Mouse (Mus musculus): ENCODE measurements around the gene Crtc1. TPM values are rescaled to one million over a fixed set of nuclear protein-coding genes. Genes with fewer than 3 reads are reported as not detected.

The Crtc1 gene
- total RNA-seq (2015; ENCODE audit: low replicate concordance), result 3.8 and 8.6 TPM in 2 replicates
- 0.64 and 2.3 TPM in 2 replicates for total RNA-seq (2017; ENCODE audit: low replicate concordance)

DNA sequence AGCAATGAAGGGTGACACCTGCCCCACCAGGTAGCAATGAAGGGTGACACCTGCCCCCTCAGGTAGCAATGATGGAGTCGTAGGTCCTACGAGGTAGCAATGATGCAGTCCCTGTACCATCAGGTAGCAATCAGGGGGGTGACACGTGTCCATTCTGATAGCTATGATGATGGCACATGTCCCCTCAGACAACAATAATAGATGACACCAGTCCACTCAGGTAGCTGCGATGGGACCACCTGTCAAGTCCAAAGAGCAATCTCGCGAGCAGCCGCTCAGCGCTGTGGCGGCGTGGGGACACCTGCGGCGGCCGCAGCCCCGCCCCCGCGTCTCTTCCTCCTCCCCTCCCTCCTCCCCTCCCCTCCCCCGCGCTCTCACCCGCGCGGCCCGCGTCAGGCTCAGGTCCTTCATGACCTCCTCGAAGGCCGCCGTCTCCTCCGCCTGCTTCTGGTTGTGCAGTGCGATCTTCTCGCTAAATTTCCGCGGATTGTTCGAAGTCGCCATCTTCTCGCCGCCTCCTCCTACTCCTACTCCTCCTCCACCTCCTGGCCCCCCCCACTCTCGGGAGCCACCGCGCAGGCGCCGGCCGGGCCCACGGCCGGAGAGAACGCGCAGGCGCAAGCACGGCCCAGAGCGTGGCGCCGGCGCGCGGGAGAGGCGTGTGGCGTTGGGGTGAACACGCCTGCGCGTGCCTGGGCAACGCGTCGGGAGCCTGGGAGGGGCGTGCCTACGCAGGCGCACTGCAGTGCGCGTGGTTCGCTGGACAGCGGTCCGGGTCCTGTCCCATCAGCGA is at the start of gene Crtc1:
TSS of gene Crtc1 (minus strand) at position 525 of the 793 bp plus-strand sequence.
- ATAC-seq (replicated peaks; ENCODE audit: low FRiP score, poor library complexity, severe bottlenecking), result peak; percentile 92

- no peak for ATAC-seq (replicated peaks; ENCODE audit: low FRiP score, poor library complexity, severe bottlenecking)
Measured at GRCm38 (mm10) chr8:70488931-70489470, 49.6 kb upstream of the Crtc1 start.

- ATAC-seq (replicated peaks; ENCODE audit: low FRiP score, poor library complexity, severe bottlenecking), result no peak
Measured at GRCm38 (mm10) chr8:70487993-70488796, 48.8 kb upstream of the Crtc1 start.

DNA sequence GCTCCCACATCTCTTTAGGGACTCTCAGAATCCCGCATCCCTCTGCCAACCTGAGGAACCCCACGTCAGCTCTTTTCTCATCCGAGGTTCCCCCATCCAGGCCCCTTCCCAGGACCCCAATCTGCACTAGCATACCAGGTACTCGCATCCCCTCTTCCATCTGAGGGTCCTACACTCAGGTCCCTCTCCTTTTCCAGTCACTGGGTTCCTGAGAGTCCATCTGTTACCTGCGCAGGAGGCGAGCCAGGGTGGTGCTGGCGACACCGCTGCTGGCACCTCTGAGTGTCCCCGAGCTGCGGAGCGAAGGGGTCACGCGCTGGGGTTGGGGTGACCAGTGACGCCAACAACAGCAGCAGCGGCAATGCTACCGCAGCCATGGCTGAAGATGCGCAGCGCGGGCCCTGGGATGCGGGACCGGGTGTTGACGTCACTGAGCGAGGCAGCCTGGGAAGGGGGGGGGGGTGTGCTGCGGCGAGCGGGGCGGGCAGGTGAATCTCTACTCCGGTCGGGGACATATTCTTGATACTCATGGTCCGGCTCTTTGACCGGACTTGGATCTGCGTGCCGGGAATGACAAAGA is 47.7 kb upstream of the Crtc1 start, which contains the start of gene Tmem59l:
TSS of gene Tmem59l (minus strand) at position 418 of the 580 bp plus-strand sequence.
- ATAC-seq (replicated peaks; ENCODE audit: low FRiP score, poor library complexity, severe bottlenecking), result no peak

GRCm38 (mm10) chr8:70486191-70486681 is 46.9 kb upstream of the Crtc1 start:
- ATAC-seq (replicated peaks; ENCODE audit: low FRiP score, poor library complexity, severe bottlenecking), result no peak

DNA sequence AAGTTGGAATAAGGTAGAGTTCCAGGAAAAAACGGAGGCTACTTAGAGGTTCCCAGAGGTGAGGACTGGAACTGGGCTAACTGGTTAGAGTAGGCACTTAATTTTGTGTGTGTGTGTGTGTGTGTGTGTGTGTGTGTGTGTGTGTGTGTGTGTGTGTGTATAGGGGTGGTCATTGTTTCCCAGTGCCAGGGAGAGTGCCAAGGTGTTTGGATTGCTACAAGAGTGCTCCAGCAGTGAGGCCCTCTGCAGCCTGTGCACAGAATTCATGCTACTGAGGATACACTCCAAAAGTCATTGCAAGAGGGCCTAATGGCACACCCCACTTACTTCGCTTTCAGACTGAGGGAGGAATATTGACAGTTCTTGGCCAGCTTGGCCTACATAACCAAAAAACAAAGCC is 43.6 kb upstream of the Crtc1 start:
- ATAC-seq (replicated peaks; ENCODE audit: low FRiP score, poor library complexity, severe bottlenecking), result no peak

- ATAC-seq (replicated peaks; ENCODE audit: low FRiP score, poor library complexity, severe bottlenecking), result no peak
Measured at GRCm38 (mm10) chr8:70481908-70482307, 42.5 kb upstream of the Crtc1 start.

- ATAC-seq (replicated peaks; ENCODE audit: low FRiP score, poor library complexity, severe bottlenecking), result peak; percentile 33; the same call in 1 of the 2 replicates
Measured at GRCm38 (mm10) chr8:70477269-70477982, 38.0 kb upstream of the Crtc1 start.

GRCm38 (mm10) chr8:70476333-70477268 is 37.2 kb upstream of the Crtc1 start, which contains the start of gene Klhl26:
Klhl26 (minus strand) TSS chr8:70476968.
- ATAC-seq (replicated peaks; ENCODE audit: low FRiP score, poor library complexity, severe bottlenecking), result peak; percentile 87

- no peak for ATAC-seq (replicated peaks; ENCODE audit: low FRiP score, poor library complexity, severe bottlenecking)
Measured at GRCm38 (mm10) chr8:70471856-70472255, 32.5 kb upstream of the Crtc1 start.

DNA sequence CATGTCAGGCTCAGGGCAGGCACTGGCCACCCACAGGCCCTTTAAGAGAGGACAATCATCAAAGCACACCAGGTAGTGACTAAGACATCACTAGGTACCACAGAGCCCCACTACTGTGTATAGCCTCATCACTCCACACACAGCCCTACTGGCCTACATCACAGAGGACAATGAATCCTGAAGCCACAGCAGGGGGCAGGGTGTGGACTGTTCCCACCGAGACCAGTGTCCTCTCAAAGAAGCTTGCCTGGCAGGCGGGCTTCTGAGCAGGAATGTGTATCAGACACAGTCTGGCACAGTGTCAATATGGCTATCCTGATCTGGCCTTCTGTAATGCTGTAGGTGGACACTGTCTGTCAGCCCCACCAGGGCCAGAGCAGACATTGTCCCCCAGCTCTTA is 30.6 kb upstream of the Crtc1 start:
- ATAC-seq (replicated peaks; ENCODE audit: low FRiP score, poor library complexity, severe bottlenecking), result no peak

GRCm38 (mm10) chr8:70469295-70469916 is 30.0 kb upstream of the Crtc1 start:
- no peak for ATAC-seq (replicated peaks; ENCODE audit: low FRiP score, poor library complexity, severe bottlenecking)

- no peak for ATAC-seq (replicated peaks; ENCODE audit: low FRiP score, poor library complexity, severe bottlenecking)
Measured at GRCm38 (mm10) chr8:70468733-70469132, 29.4 kb upstream of the Crtc1 start.

- no peak for ATAC-seq (replicated peaks; ENCODE audit: low FRiP score, poor library complexity, severe bottlenecking)
Measured at GRCm38 (mm10) chr8:70467907-70468306, 28.5 kb upstream of the Crtc1 start.

GRCm38 (mm10) chr8:70467229-70467725 is 27.9 kb upstream of the Crtc1 start:
- no peak for ATAC-seq (replicated peaks; ENCODE audit: low FRiP score, poor library complexity, severe bottlenecking)

DNA sequence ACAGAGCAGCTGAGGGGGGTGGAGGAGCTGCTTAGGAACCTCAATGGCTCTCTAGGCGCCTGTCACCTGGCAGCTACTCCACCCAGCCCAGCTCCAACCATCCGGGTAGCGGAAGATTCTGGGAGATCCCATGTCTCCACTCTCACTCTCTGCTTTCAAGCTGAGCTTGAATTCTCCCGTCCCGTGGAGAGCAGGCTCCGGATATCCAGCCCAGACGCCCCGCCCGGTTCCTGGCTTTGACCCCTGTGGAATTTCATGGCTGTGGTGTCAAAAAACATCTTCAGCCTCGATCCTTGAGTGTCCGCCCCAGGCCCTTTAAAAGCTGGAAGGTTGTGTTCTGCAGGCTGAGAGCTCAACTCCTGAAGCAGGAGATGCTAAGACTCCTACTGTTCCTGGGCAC is 27.4 kb upstream of the Crtc1 start:
- ATAC-seq (replicated peaks; ENCODE audit: low FRiP score, poor library complexity, severe bottlenecking), result no peak

DNA sequence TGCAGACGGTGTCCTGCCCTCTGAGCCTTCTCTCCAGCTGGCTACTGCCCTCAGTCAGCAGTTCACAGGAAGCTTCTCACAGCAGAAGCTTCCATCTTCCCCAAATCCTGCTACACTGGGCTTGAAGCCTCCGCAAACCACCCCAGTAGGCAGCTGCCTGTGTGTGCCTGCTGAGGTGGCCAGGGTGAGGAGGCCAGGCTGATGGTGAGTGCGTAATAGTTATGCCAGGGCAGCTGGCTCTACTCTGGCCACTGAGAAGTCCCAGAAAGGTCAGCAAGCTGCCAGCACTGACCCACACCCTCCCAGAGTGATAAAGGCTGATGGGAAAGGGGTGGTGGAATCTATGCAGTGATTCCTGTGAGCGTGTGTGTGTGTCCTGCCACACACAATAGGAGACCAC is 26.9 kb upstream of the Crtc1 start:
- ATAC-seq (replicated peaks; ENCODE audit: low FRiP score, poor library complexity, severe bottlenecking), result no peak

- ATAC-seq (replicated peaks; ENCODE audit: low FRiP score, poor library complexity, severe bottlenecking), result no peak
Measured at GRCm38 (mm10) chr8:70465701-70466100, 26.3 kb upstream of the Crtc1 start.
